8 mouse cellular contexts compared by ENCODE assay signal in genomic region chr14:20845577-20846088, GRCm38 (mm10). TPM values are rescaled to one million over a fixed set of nuclear protein-coding genes. Genes with fewer than 3 reads are reported as not detected.
DNase-seq lines count a peak whose midpoint lies in the region; ATAC-seq and TF ChIP-seq lines count a peak whose summit lies in the region.

No protein-coding gene starts in this region.

- 77% methylated on average over 9 of the region's 9 CpGs for WGBS in hindbrain, embryonic 11.5 days

- no peak for TF ChIP-seq CTCF in gastrocnemius, adult 2 months (IDR thresholded peaks at IDR 0.05)

- H3K9ac ChIP-seq in hindbrain, embryonic 11.5 days (ENCODE audit: low read depth, low read length): no peak overlapping the region

- peak overlapping the region; percentile 84 for H3K27ac ChIP-seq in gastrocnemius, adult 2 months
- H3K27ac ChIP-seq in hindbrain, embryonic 11.5 days (ENCODE audit: low read depth, low read length): no peak overlapping the region

- H3K4me1 ChIP-seq in hindbrain, embryonic 11.5 days (replicated peaks; ENCODE audit: control insufficient read depth, insufficient read depth, low read length): no peaks in the 10 kb centered on the region

- peak overlapping the region; percentile 49 for H3K4me3 ChIP-seq in gastrocnemius, adult 2 months
- H3K4me3 ChIP-seq in hindbrain, embryonic 11.5 days (ENCODE audit: low read depth, low read length): no peak overlapping the region

- no peak overlapping the region for H3K4me2 ChIP-seq in hindbrain, embryonic 11.5 days (replicated peaks; ENCODE audit: low read depth, low read length)

- no peak for ATAC-seq in hindbrain, embryonic 11.5 days (ENCODE audit: low FRiP score)

- intact Hi-C loops in gastrocnemius, adult 2 months (cut with DNase I): no loop called here

- no peaks in the 10 kb centered on the region for H3K9me3 ChIP-seq in hindbrain, embryonic 11.5 days (ENCODE audit: control insufficient read depth, low read length)

- no peaks in the 10 kb centered on the region for H3K27me3 ChIP-seq in hindbrain, embryonic 11.5 days (ENCODE audit: control insufficient read depth, insufficient read depth, low read length)

- peak; percentile 59 for DNase-seq in gastrocnemius, adult 2 months
- no peak for DNase-seq in gastrocnemius, postnatal 10 days
- DNase-seq in brain, adult 2 months (ENCODE audit: low read depth, low spot score): peak; percentile 36
- DNase-seq in kidney, postnatal 10 days: peak; percentile 41
- peak; percentile 56 for DNase-seq in naive thymus-derived CD4-positive, alpha-beta T cell, adult 2 months (ENCODE audit: low read depth)
- DNase-seq in ovary, postnatal 10 days (ENCODE audit: low spot score): no peak
- DNase-seq in urinary bladder, postnatal 4 days (ENCODE audit: low spot score in 2 of 2): no peak
- no peak for DNase-seq in hindbrain, embryonic 11.5 days (ENCODE audit: low spot score)

- no peaks in the 10 kb centered on the region for H3K36me3 ChIP-seq in hindbrain, embryonic 11.5 days (ENCODE audit: control insufficient read depth, insufficient read depth, low read length)

RNA-seq across cellular contexts. Expression of gene Plau, which starts 9.2 kb away (rescaled TPM):
- total RNA-seq in gastrocnemius, adult 2 months (2021): 10 to 100 TPM; 17.2 to 28.5 TPM
- 10 to 100 TPM; 25.6 to 28.0 TPM for total RNA-seq in gastrocnemius, postnatal 10 days (2021)
- polyA plus RNA-seq in hindbrain, embryonic 11.5 days (2014; fragmentation: Nextera tagmentation; extraction: Ambion mirVana): 0.59 and 0.65 TPM in 2 replicates

RNA-seq across cellular contexts. Expression of gene Camk2g, which starts 51.7 kb away (rescaled TPM):
- total RNA-seq in gastrocnemius, adult 2 months (2021): 100 to 1,000 TPM; 162 to 163 TPM
- 100 to 1,000 TPM; 120 to 134 TPM for total RNA-seq in gastrocnemius, postnatal 10 days (2021)
- polyA plus RNA-seq in hindbrain, embryonic 11.5 days (2014; fragmentation: Nextera tagmentation; extraction: Ambion mirVana): 44.2 and 46.8 TPM in 2 replicates

Comparison
In these comparisons a context has a peak if more than half of its experiments do, and no peak if none do; other contexts are left out.
1. DNase-seq: peak in gastrocnemius, adult 2 months (single experiment), brain, adult 2 months (single experiment), kidney, postnatal 10 days (single experiment) and naive thymus-derived CD4-positive, alpha-beta T cell, adult 2 months (single experiment); none in gastrocnemius, postnatal 10 days (single experiment), ovary, postnatal 10 days (single experiment), urinary bladder, postnatal 4 days (0 of 2) and hindbrain, embryonic 11.5 days (single experiment).